Mouse (Mus musculus): ENCODE measurements around the gene Nthl1.

The Nthl1 gene

DNA sequence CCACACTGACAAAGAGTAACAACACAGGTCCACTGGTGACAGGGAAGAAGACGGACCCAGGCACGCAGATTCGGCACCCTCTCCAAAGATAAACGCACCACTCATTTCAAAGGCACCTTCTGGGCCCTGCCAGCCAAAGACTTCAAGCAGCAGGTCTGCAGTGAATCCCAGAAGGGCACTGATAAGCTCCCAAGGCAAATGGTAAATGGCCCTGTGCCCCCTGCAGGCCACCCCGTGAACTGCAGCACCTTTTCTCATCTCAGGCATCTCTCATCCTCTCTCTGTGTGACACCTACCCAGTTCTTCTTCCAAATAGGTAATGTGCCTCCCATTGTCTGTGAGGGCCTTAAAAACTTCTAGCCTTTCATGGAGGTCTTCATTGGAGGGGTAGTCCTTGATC, 3.8 kb upstream of the Nthl1 start:
- peak; percentile 81 for DNase-seq (ENCODE audit: low spot score)

DNA sequence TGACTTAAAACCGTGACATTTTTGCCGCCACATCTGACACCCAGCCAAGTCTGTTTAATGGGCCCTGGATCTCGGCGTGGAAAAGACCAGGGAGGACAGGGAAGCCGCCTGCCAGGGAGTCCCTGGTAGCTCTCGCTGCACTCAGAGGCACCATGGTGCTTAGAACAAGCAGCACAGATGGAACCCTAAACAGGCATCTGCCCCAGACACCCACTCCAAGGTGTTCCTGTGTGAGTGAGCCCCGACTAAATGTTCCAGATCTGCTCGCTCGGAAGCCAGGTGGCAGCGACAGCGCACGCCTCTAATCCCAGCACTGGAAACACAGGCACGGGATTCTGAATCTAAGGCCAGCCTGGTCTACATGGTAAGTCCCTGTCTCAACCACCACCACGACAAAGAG, 2.4 kb upstream of the Nthl1 start:
- DNase-seq (ENCODE audit: low spot score) = no peak

DNA sequence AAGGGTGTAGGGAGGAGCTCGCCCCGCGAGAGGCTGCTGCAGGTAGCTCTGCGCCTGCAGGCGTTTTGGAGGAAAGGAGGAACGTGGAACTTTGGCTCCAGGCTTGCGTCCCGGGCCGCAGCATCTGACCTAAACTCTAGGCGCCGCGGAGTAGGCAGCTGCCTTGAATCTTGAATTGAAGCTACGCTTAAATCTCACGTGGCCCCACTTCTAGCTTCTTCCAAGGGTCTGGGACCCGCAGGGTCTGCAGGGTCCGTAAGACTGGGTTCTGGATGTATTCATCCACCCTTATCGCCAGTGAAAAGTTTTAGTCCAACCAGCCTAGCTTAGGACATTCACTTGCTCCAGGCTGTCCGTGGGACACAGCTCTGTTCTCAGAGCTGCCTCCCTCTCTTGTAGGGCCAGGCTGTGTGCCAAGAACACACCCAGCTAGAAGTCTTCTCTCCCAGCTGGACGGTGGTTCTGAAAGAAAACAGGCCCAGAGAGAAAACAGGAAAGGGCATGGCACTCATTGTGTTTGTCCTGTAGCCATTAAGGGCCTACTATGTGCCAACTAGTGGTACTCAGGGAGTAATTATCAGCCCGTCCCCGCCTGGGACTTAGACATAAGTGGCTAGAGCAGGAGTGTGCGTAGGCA, 451 bp downstream of the Nthl1 start:
- no peak for DNase-seq (ENCODE audit: low spot score)

- DNase-seq (ENCODE audit: low spot score) = no peak
Observed at GRCm38 (mm10) chr17:24633831-24634230, 1.4 kb downstream of the Nthl1 start.

DNA sequence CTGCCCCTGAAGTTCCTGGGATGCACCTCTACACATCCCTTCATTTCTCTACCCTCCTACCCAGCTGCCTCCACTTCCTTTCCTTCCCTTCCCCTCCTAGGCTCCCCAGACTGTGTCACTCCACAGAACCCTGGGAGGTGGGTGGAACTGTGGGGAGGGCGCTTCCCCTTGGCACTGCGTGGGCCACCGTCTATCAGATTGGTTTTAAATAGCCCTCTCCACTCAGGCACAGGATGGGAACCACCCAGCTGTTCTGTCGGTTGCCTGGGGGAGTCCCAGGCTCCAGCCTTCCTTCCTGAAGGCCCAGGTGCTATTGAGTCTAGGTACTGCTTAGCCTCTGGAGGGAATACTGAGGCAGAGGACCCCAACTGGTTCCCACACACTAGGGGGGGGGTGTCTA, 2.5 kb downstream of the Nthl1 start:
- no peak for DNase-seq (ENCODE audit: low spot score)

- no peak for DNase-seq (ENCODE audit: low spot score)
Observed at GRCm38 (mm10) chr17:24635694-24636093, 3.2 kb downstream of the Nthl1 start.

GRCm38 (mm10) chr17:24636781-24637481, 4.5 kb downstream of the Nthl1 start:
- no peak for DNase-seq (ENCODE audit: low spot score)

DNA sequence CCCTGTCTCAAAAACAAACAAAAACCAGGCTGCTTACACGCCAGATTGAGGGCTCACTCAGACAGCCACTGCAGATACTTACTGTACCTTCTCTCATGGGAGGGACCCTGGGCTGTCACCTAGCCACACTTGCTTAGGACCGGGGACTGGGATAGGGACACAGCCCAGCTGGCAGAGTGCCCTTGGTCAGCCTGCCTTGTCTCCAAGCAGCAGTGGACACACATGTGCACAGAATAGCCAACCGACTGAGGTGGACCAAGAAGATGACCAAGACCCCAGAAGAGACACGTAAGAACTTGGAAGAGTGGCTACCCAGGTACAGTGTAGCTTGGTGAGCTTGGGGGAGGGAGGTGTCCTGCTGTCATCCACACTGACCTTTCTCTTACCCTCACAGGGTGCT, 5.7 kb downstream of the Nthl1 start:
- DNase-seq (ENCODE audit: low spot score) = no peak

DNA sequence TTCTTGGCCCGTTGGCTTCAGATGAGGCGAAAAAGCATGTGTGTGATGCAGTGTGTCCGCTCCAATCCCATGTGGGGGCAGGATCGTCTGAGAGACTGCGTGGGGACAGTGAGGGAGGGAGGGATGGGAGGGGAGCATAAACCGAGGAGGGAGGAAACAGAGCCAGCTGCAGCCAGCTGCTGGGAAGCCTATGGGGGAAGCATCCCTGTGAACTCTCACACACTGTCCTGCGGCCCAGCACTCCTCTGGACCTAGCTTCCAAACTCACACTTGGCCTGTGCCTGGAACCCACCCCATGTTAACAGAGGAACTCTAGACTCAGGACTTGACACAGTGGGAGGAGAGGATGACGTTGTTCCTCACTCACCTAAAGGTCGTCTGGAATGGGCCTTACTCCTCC, 6.4 kb downstream of the Nthl1 start:
- no peak for DNase-seq (ENCODE audit: low spot score)

DNA sequence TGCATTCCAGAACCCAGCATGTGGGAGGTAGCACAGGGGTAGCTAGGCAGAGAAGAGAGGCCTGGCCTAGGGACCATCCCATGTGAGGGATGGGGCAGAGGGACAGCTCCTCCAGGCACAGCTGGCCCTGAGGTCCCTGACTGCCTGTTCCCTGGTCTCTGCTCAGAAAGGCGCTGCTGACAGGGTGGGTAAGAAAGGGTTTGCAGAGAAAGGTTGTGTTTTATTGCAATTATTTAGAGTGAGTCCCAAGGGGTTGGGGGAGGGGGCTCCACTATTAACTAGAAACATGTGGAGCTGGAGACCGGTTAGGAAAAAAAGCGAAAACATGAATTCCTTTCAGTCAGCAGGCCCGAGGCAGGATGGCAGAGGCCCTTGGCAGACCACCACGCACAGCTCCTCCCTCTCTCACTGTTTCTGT, 7.1 kb downstream of the Nthl1 start:
- peak; percentile 68 for DNase-seq (ENCODE audit: low spot score)

GRCm38 (mm10) chr17:24640119-24640518, 7.6 kb downstream of the Nthl1 start:
- no peak for DNase-seq (ENCODE audit: low spot score)

DNA sequence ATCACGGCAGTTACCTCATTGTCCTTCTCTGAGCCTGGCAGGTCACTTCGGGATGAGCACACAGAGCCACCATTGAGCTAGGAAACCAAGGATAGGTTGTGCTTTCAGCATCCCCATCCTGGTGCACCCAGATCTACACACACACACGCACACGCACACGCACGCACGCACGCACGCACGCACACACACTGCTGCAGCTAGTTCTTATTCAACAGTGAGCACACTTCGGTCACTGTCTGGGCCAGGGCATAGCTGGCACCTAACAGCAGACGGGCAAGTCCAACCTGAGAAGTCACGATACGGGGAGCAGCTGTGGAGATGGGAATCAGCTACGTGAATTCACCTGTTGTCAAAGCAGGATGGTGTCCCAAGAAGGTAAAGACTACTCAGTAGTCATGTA, 8.1 kb downstream of the Nthl1 start:
- no peak for DNase-seq (ENCODE audit: low spot score)

DNA sequence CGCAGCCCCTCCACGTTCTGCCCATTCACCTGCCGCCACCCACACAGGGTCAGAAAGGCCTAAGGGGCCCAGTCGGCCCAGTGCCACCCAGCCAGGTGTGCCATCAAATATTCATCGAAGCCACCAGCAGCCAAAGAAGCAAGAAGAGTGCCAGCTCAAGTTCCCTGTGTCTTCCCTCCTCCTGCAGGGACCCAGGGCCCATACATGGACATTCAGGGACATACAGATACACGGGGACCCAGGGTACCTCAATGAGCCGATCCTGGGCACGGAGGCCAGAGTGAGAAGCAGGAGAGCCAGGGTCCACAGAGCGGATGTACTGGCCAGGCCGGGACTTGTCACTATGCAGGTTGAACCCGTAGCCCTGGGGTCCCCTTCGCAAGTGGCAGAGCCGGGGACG, 9.5 kb downstream of the Nthl1 start:
- DNase-seq (ENCODE audit: low spot score) = no peak

- no peak for DNase-seq (ENCODE audit: low spot score)
Observed at GRCm38 (mm10) chr17:24642791-24643343, 10.4 kb downstream of the Nthl1 start.

GRCm38 (mm10) chr17:24644030-24644715, 11.7 kb downstream of the Nthl1 start:
- DNase-seq (ENCODE audit: low spot score) = no peak

DNA sequence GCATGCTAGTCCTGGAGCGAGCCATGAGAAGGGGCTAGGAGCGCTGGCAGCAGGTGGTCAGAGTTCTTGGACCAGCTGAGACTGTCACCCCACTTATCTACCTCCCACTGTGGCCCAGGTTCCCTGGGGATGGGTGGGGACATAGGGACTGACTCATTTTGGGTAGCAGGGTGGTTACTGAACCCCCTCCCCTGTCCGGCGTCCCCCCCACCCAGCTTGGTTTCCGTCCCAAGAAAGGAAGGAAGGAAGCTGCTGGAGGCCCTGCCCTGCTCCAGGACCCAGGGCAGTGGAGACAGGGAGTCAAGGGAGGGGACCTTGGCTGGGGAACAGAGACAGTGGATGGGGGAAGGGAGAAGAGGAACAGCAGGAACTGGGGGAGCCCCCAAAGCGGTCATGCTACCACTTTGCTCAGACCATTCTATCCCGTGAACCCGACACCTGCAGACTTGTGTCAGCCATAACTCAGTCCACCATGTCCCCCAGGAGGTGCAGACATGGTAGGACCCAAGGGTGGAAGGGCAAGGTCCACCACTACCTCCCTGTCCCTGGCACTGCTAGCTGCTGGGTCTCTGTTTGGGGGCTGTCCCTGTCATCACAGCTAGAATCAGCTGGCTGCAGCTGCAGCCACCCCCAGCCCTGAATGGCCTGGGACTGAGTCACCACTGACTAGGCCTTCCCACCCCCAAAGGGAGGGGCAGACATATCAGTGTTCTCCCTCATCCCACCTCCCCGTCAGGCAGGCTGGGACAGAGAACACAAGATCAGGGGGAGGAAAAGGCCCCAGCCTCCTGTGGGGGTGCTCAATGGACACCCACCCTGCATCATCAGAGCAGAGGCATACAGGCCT, 12.6 kb downstream of the Nthl1 start:
- DNase-seq (ENCODE audit: low spot score) = no peak

DNA sequence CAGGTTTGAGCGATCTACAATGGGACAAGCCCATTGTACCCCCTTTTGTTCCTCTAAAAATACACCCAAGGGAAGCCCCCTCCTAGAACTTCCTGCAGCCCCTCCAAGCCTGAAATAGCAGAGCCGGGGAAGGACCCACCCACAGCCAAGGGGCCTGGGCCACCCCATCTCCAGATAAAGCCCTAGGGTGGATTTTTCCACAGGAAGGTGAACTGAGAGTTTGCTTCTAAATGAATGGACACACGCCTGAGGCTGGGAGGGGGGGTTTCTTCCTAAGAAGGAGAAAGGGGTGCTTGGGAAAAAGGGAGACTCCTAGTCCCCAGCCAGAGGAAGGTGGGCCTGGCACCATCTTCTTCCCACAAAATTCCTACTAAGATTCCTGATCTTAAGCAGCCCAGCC, 13.4 kb downstream of the Nthl1 start:
- no peak for DNase-seq (ENCODE audit: low spot score)

GRCm38 (mm10) chr17:24646381-24646780, 13.9 kb downstream of the Nthl1 start:
- no peak for DNase-seq (ENCODE audit: low spot score)

DNA sequence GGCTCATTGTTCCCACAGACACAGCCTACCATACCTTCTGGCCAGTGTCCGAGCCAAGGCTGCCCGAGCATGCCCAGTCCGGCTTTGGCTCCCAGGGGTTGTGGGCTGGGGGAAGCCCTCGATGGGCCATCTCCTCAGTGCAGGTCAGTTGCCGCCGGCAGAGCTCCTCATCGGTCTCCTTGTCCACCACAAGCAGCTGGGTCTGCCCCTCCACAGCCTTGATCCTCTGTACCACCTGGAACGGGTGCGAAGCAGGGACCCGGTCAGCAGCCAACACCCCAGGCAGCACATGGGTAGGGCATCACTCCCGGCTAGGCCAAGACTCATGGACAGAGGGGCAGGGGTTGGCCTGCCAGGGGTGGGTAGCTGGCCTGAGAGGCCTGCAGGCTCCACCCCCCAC, 15.0 kb downstream of the Nthl1 start:
- no peak for DNase-seq (ENCODE audit: low spot score)

- no peak for DNase-seq (ENCODE audit: low spot score)
Observed at GRCm38 (mm10) chr17:24648731-24649377, 16.4 kb downstream of the Nthl1 start.

- DNase-seq (ENCODE audit: low spot score) = no peak
Observed at GRCm38 (mm10) chr17:24649581-24650069, 17.1 kb downstream of the Nthl1 start.
